Mouse (Mus musculus) stomach, postnatal 0 days (tissue): ENCODE measurements at regions not wholly inside any gene's neighbourhood (a gene's known extent, or its start where the extent isn't known, plus 50 kb on each side); places are given as distances from the start of the nearest gene placed in this dataset.

Experiments used
- CTCF ChIP-seq: IDR thresholded peaks from 2 replicates; pipeline ENCODE4 v1.5.1; 2016; ENCODE audit warnings: antibody characterized with exemption, low read depth, mild to moderate bottlenecking, moderate library complexity
- EP300 ChIP-seq: optimal IDR thresholded peaks from 2 replicates; pipeline ENCODE3; 2016; ENCODE audit warnings: antibody characterized with exemption

GRCm38 (mm10) chr11:23154851-23155250, 101.0 kb upstream of the Xpo1 start:
- no peak for TF ChIP-seq EP300
- TF ChIP-seq CTCF, result no peak
